Mouse (Mus musculus) heart, adult 11 months (tissue): ENCODE results near the gene Tmem110.

ENCODE experiments used
- DNase-seq: peaks from one replicate; pipeline ENCODE4 v3.0.0; 2022

Tmem110 gene

GRCm38 (mm10) chr14:30904307-30904706 lies 78.9 kb downstream of the Tmem110 start:
- peak; percentile 84 for DNase-seq

- DNase-seq, result peak; percentile 88
These were observed 80.6 kb downstream of the Tmem110 start for GRCm38 (mm10) chr14:30906001-30906400.

- DNase-seq, result peak; percentile 89
These were observed 82.5 kb downstream of the Tmem110 start for GRCm38 (mm10) chr14:30907814-30908265.

GRCm38 (mm10) chr14:30911141-30911540 lies 85.8 kb downstream of the Tmem110 start:
- no peak for DNase-seq

- no peak for DNase-seq
These were observed 87.3 kb downstream of the Tmem110 start for GRCm38 (mm10) chr14:30912641-30913040.

GRCm38 (mm10) chr14:30913404-30913803 lies 88.0 kb downstream of the Tmem110 start:
- no peak for DNase-seq

- DNase-seq, result no peak
These were observed 91.1 kb downstream of the Tmem110 start for GRCm38 (mm10) chr14:30916516-30916915.

GRCm38 (mm10) chr14:30922053-30922670 lies 96.8 kb downstream of the Tmem110 start:
- DNase-seq, result no peak

GRCm38 (mm10) chr14:30923375-30924105 lies 98.2 kb downstream of the Tmem110 start, which contains the start of gene Itih3:
TSS of gene Itih3 (minus strand) at chr14:30923760.
- no peak for DNase-seq

- no peak for DNase-seq
These were observed 100.1 kb downstream of the Tmem110 start for GRCm38 (mm10) chr14:30925492-30925891.
